Mouse (Mus musculus): ENCODE results near the gene Onecut1.

Onecut1 gene

DNA sequence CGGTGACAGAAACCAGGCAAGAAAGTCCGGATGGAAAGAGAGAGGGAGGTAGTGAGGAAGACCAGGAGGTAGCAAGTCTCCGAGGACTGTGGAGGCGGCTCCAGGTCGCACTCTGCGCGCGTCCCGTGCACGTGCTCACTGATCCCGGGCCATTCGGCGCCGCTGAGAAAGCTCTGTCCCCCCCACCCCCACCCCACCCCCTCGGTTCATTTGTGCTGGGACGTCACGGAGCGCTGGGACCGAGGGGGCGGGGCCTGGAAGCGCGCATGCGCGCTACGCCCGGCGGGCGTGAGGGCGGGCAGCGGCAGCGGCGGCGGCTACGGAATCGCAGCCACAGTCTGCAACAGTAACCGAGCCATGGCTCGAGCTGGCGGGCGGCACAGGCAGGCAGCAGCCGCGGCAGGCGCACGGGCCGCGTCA lies at the start of gene Onecut1:
TSS of gene Onecut1 (plus strand) at position 361 of the 420 bp plus-strand sequence.
- DNase-seq (ENCODE audit: low spot score) = peak; percentile 60

GRCm38 (mm10) chr9:74819736-74820511 lies 41.8 kb upstream of the Onecut1 start:
- no peak for DNase-seq (ENCODE audit: low spot score)

- no peak for DNase-seq (ENCODE audit: low spot score)
These were observed 36.6 kb upstream of the Onecut1 start for GRCm38 (mm10) chr9:74825102-74825501.

- DNase-seq (ENCODE audit: low spot score) = no peak
These were observed 32.5 kb upstream of the Onecut1 start for GRCm38 (mm10) chr9:74829206-74829605.

GRCm38 (mm10) chr9:74842890-74843289 lies 18.8 kb upstream of the Onecut1 start:
- DNase-seq (ENCODE audit: low spot score) = no peak

- DNase-seq (ENCODE audit: low spot score) = no peak
These were observed 14.6 kb upstream of the Onecut1 start for GRCm38 (mm10) chr9:74846867-74847830.

DNA sequence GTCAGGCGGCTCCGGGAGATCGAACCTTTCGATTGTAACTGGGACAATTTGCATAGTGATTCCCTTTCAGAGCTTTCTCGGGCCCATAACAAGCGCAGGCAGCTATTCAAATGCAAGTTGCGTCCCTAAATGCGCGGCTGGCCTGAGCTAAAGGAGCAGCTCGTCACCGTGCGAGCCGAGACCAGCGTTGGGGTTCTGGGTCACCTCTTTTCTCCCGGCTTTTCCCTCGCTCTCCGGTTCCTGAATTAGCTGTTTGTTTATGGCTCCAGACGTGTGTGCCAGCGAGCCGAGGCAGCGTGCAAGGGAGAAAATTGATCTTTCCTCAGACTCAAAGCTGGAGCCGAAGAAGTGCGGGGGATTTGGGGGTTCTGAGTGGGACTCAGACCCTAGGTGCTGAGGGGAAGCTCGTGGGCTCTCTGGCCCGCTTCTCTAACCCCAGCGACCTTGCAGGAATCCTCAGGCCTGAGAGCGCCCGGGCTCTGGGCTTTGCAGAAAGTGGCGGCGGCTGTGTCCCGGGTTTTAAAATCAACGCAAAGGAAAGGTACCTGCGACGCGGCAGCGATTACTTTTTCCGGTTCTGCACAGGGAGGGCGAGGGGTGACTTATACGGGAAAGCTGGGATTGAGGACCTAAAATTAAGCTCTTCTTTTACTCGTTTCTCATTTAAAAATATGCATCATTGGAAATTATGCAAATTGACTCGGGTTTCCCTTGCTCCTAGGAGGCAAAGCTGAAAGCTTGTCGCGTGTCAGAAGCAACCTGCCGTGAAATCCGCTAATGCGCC lies 13.1 kb upstream of the Onecut1 start:
- DNase-seq (ENCODE audit: low spot score) = no peak

DNA sequence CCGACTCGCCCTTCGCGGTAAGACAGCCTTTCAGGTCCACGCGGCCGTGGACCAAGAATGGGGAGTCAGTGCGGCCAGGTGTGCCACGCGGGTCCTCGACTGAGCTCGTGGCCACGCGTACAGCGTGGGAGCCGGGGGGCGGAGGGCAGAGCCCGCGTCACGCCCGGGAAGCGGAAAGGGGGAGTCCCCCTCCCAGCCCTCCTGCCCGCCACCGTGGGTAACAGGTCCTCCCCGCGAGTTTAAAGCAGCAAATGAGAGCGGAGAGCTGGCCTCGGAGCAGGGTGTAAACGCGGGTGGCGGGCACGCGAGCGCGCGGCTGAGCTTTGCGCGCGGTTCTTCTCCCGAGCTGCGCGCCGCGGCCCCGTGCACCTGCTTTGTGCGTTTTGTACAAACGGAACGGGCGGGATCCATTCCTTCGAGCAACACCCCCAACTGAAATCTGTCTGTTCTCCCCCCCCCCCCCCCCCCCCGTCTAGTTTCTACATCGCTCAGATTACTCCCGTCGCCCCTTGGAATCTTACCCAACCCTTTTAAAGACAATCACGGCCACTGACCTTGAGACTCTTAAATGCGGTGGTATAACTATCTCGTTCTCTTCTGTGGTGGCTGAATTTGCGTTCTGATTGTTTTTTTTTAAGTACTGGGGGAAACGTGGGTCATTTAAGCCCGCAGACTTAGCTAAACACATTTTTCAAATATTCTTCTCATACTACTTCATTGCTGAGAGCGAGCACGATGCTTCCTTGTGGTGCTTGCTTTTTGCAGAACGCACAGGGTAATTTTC lies 12.3 kb upstream of the Onecut1 start:
- no peak for DNase-seq (ENCODE audit: low spot score)

- no peak for DNase-seq (ENCODE audit: low spot score)
These were observed 11.5 kb upstream of the Onecut1 start for GRCm38 (mm10) chr9:74849979-74850780.

GRCm38 (mm10) chr9:74850781-74851145 lies 11.0 kb upstream of the Onecut1 start:
- no peak for DNase-seq (ENCODE audit: low spot score)

DNA sequence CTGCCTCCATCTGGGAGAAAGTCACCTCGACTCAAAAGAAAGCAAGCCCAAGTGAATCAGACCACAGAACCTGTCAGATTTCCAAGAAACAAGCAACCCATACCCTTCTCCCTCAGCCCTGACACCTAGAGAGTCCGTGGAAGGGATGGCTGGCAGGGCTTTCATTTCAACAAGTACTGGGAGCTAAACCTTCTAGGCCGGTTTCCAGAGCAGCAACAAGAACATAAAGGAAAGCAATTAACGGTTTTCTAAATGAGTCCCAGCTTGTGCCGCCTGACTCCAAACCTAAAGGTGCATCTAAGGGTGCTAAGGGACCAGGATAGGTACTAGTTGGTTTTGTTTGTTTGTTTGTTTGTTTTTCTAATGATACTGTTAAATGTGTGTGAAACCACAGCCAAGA lies 10.1 kb upstream of the Onecut1 start:
- no peak for DNase-seq (ENCODE audit: low spot score)

GRCm38 (mm10) chr9:74852361-74852760 lies 9.4 kb upstream of the Onecut1 start:
- no peak for DNase-seq (ENCODE audit: low spot score)

- no peak for DNase-seq (ENCODE audit: low spot score)
These were observed 8.3 kb upstream of the Onecut1 start for GRCm38 (mm10) chr9:74853191-74854072.

DNA sequence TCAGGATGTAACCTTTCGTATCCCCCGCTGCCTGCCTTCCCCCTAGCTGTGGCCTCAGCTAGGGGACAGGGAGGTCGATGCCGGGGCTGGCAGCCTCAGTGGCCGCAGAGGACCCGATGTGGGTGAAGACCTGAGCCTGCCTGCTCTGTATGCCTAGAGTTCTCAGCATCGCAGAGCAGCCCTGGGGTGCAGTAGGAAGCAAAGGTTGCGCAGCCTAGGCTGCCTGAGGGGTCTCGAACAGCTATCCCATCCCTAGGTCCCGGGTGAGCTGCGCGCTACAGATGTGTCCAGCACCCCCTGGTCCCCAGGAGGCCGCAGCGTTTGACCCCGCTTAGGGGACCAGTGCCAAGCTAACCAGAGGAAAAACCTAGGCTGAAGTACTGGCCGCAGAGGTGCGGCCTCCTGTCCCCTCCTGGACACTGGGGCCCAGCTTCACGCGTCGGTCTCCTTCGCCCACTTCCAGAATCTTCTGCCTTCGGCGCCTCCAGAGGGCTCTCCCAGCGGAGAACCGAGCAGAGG lies 7.6 kb upstream of the Onecut1 start:
- no peak for DNase-seq (ENCODE audit: low spot score)

DNA sequence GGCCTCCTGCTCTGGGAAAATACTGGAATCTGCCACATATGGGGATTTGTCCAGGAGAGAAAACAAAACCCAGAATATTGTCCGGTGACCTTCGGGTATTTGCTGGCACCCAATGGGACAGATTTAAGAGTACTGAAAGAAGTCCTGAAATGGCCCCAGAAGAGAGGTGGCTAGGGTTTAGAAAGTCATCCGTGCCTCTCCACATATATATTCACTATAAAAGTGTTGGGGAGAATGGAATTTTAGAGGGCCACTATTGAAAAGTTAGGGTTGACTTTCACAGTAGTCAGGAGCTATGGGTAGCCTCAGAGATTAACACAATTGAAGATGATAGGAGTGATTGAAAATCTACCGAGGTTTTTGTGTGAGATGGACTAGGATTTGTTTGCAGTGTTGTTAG lies 6.3 kb upstream of the Onecut1 start:
- no peak for DNase-seq (ENCODE audit: low spot score)

DNA sequence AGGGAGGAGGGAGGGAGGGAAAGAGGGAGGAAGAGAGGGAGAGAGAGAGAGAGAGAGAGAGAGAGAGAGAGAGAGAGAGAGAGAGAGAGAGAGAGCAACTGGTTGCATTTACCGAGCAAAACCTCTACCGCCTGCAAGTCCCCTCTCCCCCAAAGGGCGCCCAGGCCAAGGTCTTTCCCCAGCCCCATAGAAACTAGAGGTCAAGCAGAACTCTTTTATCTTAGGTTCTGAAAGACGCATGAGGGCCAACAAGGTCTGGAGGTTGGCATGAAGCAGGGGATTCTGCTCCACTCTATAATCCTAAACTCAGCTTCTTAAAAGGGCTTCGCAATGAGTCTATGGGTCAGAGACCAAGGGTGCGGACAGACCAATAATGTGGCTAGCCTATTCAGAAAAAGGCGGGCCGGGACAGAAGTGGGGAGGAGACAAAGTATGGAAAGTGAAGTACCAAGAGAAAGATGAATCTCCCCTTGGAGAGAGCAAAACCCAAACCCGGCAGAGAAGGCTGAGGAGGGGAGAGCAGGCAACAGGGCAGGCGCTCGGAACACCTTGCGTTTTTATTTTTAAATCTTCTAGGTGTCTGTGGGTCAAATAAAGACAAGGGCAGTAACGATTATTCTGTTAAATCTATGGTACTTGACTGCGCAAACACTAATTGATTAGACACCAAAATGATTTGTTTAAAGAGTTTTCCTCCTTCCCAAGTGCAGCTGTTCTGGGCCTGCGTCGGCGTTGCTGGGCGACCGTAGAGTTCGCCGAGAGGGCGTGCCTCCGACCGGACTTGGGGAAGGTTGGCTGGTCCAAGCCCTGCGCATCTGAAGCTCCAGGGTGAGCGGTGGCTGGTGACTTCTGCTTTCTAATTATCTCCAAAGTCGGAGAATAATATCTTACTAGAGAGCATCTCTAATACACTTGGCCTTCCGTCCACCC lies 4.9 kb upstream of the Onecut1 start:
- no peak for DNase-seq (ENCODE audit: low spot score)

GRCm38 (mm10) chr9:74857508-74857840 lies 4.2 kb upstream of the Onecut1 start:
- no peak for DNase-seq (ENCODE audit: low spot score)

DNA sequence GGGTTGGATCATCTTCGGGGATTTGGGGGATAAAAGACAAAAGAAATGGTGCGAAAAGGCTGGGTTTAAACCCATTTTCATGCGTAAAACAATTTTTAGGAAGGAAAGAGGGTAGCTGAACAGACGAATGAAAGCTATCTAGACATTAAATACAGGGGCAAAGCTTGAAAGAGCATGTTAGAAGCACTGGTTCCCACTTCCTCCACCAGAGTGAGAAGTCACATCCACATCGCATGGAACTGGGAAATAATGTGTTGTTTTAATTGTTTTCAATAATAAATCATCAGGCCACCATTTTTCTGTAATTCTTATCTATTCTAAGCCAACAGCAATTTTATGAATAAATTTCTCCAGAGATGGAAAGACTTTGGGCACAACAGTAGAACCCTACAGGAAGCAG lies 3.6 kb upstream of the Onecut1 start:
- no peak for DNase-seq (ENCODE audit: low spot score)

Measured in testis, postnatal 14 days (tissue).